Mouse (Mus musculus) lung, adult 2 months (tissue): ENCODE results near the gene Rreb1.

Source experiments
- CTCF ChIP-seq: fragments of 200-500 bp; IDR thresholded peaks from 2 replicates; pipeline ENCODE4 v1.5.1; 2011; ENCODE audit warnings: mild to moderate bottlenecking, low read length, control low read depth; ENCODE audit not compliant: insufficient read depth
- POLR2A ChIP-seq: fragments of 200-500 bp; IDR thresholded peaks from 2 replicates; pipeline ENCODE4 v1.6.1; 2011; ENCODE audit warnings: low read depth, mild to moderate bottlenecking, control low read depth, low read length, borderline replicate concordance; ENCODE audit errors: extremely low read depth

GRCm38 (mm10) chr13:37798811-37799210 lies 20.6 kb downstream of the Rreb1 start:
- no peak for TF ChIP-seq CTCF
- no peak for TF ChIP-seq POLR2A
